In genomic region chr9:111689146-111689545, GRCm38 (mm10) we compare ENCODE assay signal across 9 mouse cellular contexts. TPM values are rescaled to one million over a fixed set of nuclear protein-coding genes. Genes with fewer than 3 reads are reported as not detected.
DNase-seq lines count a peak whose midpoint lies in the region; ATAC-seq lines count a peak whose summit lies in the region.
"Had no signal": no experiment of that assay in that cellular context is flagged by ENCODE, and none has a peak within 500 bp of the region (broad histone marks: within the 10 kb centered on the region; RNA-seq: fewer than 3 reads in every experiment).

No protein-coding gene starts in this region.

- DNase-seq in heart, adult 18-20 months, result no peak
- peak; percentile 33 for DNase-seq in layer of hippocampus, adult 9-10 months (ENCODE audit: low spot score)
- DNase-seq in heart, postnatal 25 days (ENCODE audit: low spot score), result no peak
- DNase-seq: adrenal gland, adult 8-10 months had no signal

- no peak for ATAC-seq in heart, embryonic 15.5 days (replicated peaks; ENCODE audit: insufficient number of reproducible peaks, insufficient read depth, low FRiP score, low read depth)
- no peak for ATAC-seq in embryonic facial prominence, embryonic 15.5 days (ENCODE audit: insufficient number of reproducible peaks, low FRiP score, low TSS enrichment, low read depth)
- ATAC-seq in neural tube, embryonic 13.5 days (ENCODE audit: low read depth), result no peak
- ATAC-seq in kidney, embryonic 15.5 days (replicated peaks; ENCODE audit: low FRiP score), result no peak
- ATAC-seq in megakaryocyte, adult 5-6 weeks (ENCODE audit: poor library complexity, severe bottlenecking), result no peak

- H3K36me3 ChIP-seq in heart, embryonic 15.5 days, result no peaks in the 10 kb centered on the region
- H3K36me3 ChIP-seq in embryonic facial prominence, embryonic 15.5 days, result no peaks in the 10 kb centered on the region
- H3K36me3 ChIP-seq in neural tube, embryonic 13.5 days, result no peaks in the 10 kb centered on the region
- H3K36me3 ChIP-seq in kidney, embryonic 15.5 days, result no peaks in the 10 kb centered on the region

- no peaks in the 10 kb centered on the region for H3K9me3 ChIP-seq in heart, embryonic 15.5 days (replicated peaks)
- H3K9me3 ChIP-seq in embryonic facial prominence, embryonic 15.5 days (replicated peaks), result no peaks in the 10 kb centered on the region
- no peaks in the 10 kb centered on the region for H3K9me3 ChIP-seq in neural tube, embryonic 13.5 days
- no peaks in the 10 kb centered on the region for H3K9me3 ChIP-seq in kidney, embryonic 15.5 days (replicated peaks)

- no peak overlapping the region for H3K9ac ChIP-seq in heart, embryonic 15.5 days
- no peak overlapping the region for H3K9ac ChIP-seq in embryonic facial prominence, embryonic 15.5 days
- H3K9ac ChIP-seq in neural tube, embryonic 13.5 days, result no peak overlapping the region
- H3K9ac ChIP-seq in kidney, embryonic 15.5 days, result no peak overlapping the region

- H3K4me2 ChIP-seq in heart, embryonic 15.5 days, result peak overlapping the region; percentile 96; the same call in 1 of the 2 replicates
- peak overlapping the region; percentile 97; the same call in 1 of the 2 replicates for H3K4me2 ChIP-seq in embryonic facial prominence, embryonic 15.5 days (replicated peaks)
- H3K4me2 ChIP-seq in neural tube, embryonic 13.5 days, result peak overlapping the region; percentile 94
- H3K4me2 ChIP-seq in kidney, embryonic 15.5 days, result no peak overlapping the region

- peaks cover 28% of the 10 kb centered on the region for H3K27me3 ChIP-seq in heart, embryonic 15.5 days
- peaks cover 22% of the 10 kb centered on the region for H3K27me3 ChIP-seq in embryonic facial prominence, embryonic 15.5 days
- H3K27me3 ChIP-seq in neural tube, embryonic 13.5 days, result peaks cover 30% of the 10 kb centered on the region
- peaks cover 25% of the 10 kb centered on the region for H3K27me3 ChIP-seq in kidney, embryonic 15.5 days

- peak overlapping the region; percentile 54; the same call in 1 of the 2 replicates for H3K4me3 ChIP-seq in heart, embryonic 15.5 days
- H3K4me3 ChIP-seq in embryonic facial prominence, embryonic 15.5 days (replicated peaks), result peak overlapping the region; percentile 51; the same call in 1 of the 2 replicates
- H3K4me3 ChIP-seq in neural tube, embryonic 13.5 days, result no peak overlapping the region
- no peak overlapping the region for H3K4me3 ChIP-seq in kidney, embryonic 15.5 days (replicated peaks)

- peaks cover 9% of the 10 kb centered on the region for H3K4me1 ChIP-seq in heart, embryonic 15.5 days (replicated peaks)
- H3K4me1 ChIP-seq in embryonic facial prominence, embryonic 15.5 days, result peaks cover 13% of the 10 kb centered on the region
- H3K4me1 ChIP-seq in neural tube, embryonic 13.5 days (replicated peaks), result peaks cover 13% of the 10 kb centered on the region
- H3K4me1 ChIP-seq in kidney, embryonic 15.5 days, result peaks cover 10% of the 10 kb centered on the region

- intact Hi-C loops in heart, postnatal 25 days (cut with DNase I), result no loop called here

- H3K27ac ChIP-seq in heart, embryonic 15.5 days, result no peak overlapping the region
- H3K27ac ChIP-seq in embryonic facial prominence, embryonic 15.5 days (replicated peaks), result no peak overlapping the region
- no peak overlapping the region for H3K27ac ChIP-seq in neural tube, embryonic 13.5 days (replicated peaks)
- no peak overlapping the region for H3K27ac ChIP-seq in kidney, embryonic 15.5 days

- 77% methylated on average over 11 of the region's 11 CpGs for WGBS in heart, embryonic 15.5 days
- 62% methylated on average over 11 of the region's 11 CpGs for WGBS in embryonic facial prominence, embryonic 15.5 days
- WGBS in neural tube, embryonic 13.5 days, result 79% methylated on average over 11 of the region's 11 CpGs
- 79% methylated on average over 11 of the region's 11 CpGs for WGBS in kidney, embryonic 15.5 days

RNA-seq across cellular contexts. Expression of gene Stac, which starts 1.0 kb away (rescaled TPM):
- polyA plus RNA-seq in heart, embryonic 15.5 days (2015; fragmentation: Nextera tagmentation; extraction: Ambion mirVana), result 1.3 and 3.1 TPM in 2 replicates
- under 1 TPM; 0.32 to 0.49 TPM for total RNA-seq in heart, adult 18-20 months (2021)
- 5.4 and 6.9 TPM in 2 replicates for polyA plus RNA-seq in embryonic facial prominence, embryonic 15.5 days (2015; fragmentation: Nextera tagmentation; extraction: Ambion mirVana)
- polyA plus RNA-seq in neural tube, embryonic 13.5 days (2015; fragmentation: Nextera tagmentation; extraction: Ambion mirVana), result 8.1 and 10.1 TPM in 2 replicates
- 2.1 and 4.7 TPM in 2 replicates for polyA plus RNA-seq in kidney, embryonic 15.5 days (2015; fragmentation: Nextera tagmentation; extraction: Ambion mirVana)
- total RNA-seq in megakaryocyte, adult 5-6 weeks (2015), result 0.14 TPM in 1 of 2 replicates, not detected in the other
- 0.28 and 0.29 TPM in 2 replicates for total RNA-seq in megakaryocyte, adult 5-6 weeks (2017)
- under 1 TPM; 0.28 to 0.29 TPM for total RNA-seq in heart, postnatal 25 days (2021)

Comparison
In these comparisons a context has a peak if more than half of its experiments do, and no peak if none do; other contexts are left out.
1. H3K4me3 ChIP-seq: peak in heart, embryonic 15.5 days (single experiment) and embryonic facial prominence, embryonic 15.5 days (single experiment); none in neural tube, embryonic 13.5 days (single experiment) and kidney, embryonic 15.5 days (single experiment).